Mouse (Mus musculus): ENCODE data around the gene Ampd3. TPM values are rescaled to one million over a fixed set of nuclear protein-coding genes. Genes with fewer than 3 reads are reported as not detected.

Ampd3 gene
- polyA plus RNA-seq, 1 experiment, result 19.0 TPM

GRCm38 (mm10) chr7:110769094-110769493, 1.1 kb downstream of the Ampd3 start:
- Histone ChIP-seq H3K4me3 (replicated peaks; ENCODE audit: insufficient read depth, low read depth, low read length) (peak overlapping the region; percentile 53), H3K27me3 (ENCODE audit: control insufficient read depth, insufficient read depth, low read length) (no peaks in the 10 kb centered on the region), H3K27ac (ENCODE audit: insufficient read depth, low read length) (peak overlapping the region; percentile 70), H3K4me1 (ENCODE audit: control insufficient read depth, insufficient read depth, low read length) (peaks cover 20% of the 10 kb centered on the region)
- WGBS, result 78% methylated on average over 4 of the region's 4 CpGs
- TF ChIP-seq CTCF (IDR thresholded peaks at IDR 0.05; ENCODE audit: borderline replicate concordance, insufficient read depth, low read depth, low read length), result no peak
- TF ChIP-seq POLR2A (IDR thresholded peaks at IDR 0.05; ENCODE audit: borderline replicate concordance, insufficient read depth, low read length), result no peak
- DNase-seq, result peak in 1 of 2 experiments; percentile 16

- Histone ChIP-seq H3K4me1 (ENCODE audit: control insufficient read depth, insufficient read depth, low read length) (peaks cover 23% of the 10 kb centered on the region), H3K27ac (ENCODE audit: insufficient read depth, low read length) (no peak overlapping the region), H3K27me3 (ENCODE audit: control insufficient read depth, insufficient read depth, low read length) (no peaks in the 10 kb centered on the region), H3K4me3 (replicated peaks; ENCODE audit: insufficient read depth, low read depth, low read length) (no peak overlapping the region)
- 97% methylated on average over 4 of the region's 4 CpGs for WGBS
- no peak for TF ChIP-seq CTCF (IDR thresholded peaks at IDR 0.05; ENCODE audit: borderline replicate concordance, insufficient read depth, low read depth, low read length)
- no peak for TF ChIP-seq POLR2A (IDR thresholded peaks at IDR 0.05; ENCODE audit: borderline replicate concordance, insufficient read depth, low read length)
- DNase-seq, result no peak
Measured at GRCm38 (mm10) chr7:110770949-110771348, 2.9 kb downstream of the Ampd3 start.

- Histone ChIP-seq H3K4me3 (replicated peaks; ENCODE audit: insufficient read depth, low read depth, low read length) (no peak overlapping the region), H3K27ac (ENCODE audit: insufficient read depth, low read length) (no peak overlapping the region), H3K4me1 (ENCODE audit: control insufficient read depth, insufficient read depth, low read length) (peaks cover 23% of the 10 kb centered on the region), H3K27me3 (ENCODE audit: control insufficient read depth, insufficient read depth, low read length) (no peaks in the 10 kb centered on the region)
- WGBS, result 40% methylated on average over 3 of the region's 3 CpGs
- DNase-seq, result no peak
- no peak for TF ChIP-seq POLR2A (IDR thresholded peaks at IDR 0.05; ENCODE audit: borderline replicate concordance, insufficient read depth, low read length)
- TF ChIP-seq CTCF (IDR thresholded peaks at IDR 0.05; ENCODE audit: borderline replicate concordance, insufficient read depth, low read depth, low read length), result no peak
Measured at GRCm38 (mm10) chr7:110772343-110772742, 4.3 kb downstream of the Ampd3 start.

GRCm38 (mm10) chr7:110773204-110774002, 5.4 kb downstream of the Ampd3 start:
- 56% methylated on average over 14 of the region's 14 CpGs for WGBS
- H3K4me3 ChIP-seq (replicated peaks; ENCODE audit: insufficient read depth, low read depth, low read length), result no peak overlapping the region
- TF ChIP-seq CTCF (IDR thresholded peaks at IDR 0.05; ENCODE audit: borderline replicate concordance, insufficient read depth, low read depth, low read length), result no peak
- TF ChIP-seq POLR2A (IDR thresholded peaks at IDR 0.05; ENCODE audit: borderline replicate concordance, insufficient read depth, low read length), result no peak

DNA sequence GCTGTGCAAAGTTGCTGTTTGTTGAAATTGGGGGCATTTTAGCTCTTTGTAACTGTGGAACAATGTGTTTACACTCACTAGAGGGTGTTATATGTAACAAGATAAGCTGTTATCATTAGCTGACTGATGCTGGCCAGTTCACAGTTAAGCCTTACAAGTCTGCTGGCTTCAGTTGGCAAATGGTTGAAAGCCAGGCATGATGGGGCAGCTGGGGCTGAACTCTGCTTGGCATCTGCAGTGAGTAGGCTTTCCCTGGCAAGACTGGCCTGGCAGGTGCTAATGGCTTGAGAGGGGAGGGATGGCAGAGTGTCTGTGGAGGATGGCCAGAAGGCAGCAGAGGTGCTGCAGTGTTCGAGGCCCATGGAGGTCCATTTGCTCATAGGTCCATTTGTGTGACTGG, 6.1 kb downstream of the Ampd3 start:
- Histone ChIP-seq H3K4me3 (replicated peaks; ENCODE audit: insufficient read depth, low read depth, low read length) (no peak overlapping the region), H3K27ac (ENCODE audit: insufficient read depth, low read length) (peak overlapping the region; percentile 3; the same call in 1 of the 2 replicates), H3K27me3 (ENCODE audit: control insufficient read depth, insufficient read depth, low read length) (no peaks in the 10 kb centered on the region), H3K4me1 (ENCODE audit: control insufficient read depth, insufficient read depth, low read length) (peaks cover 17% of the 10 kb centered on the region)
- TF ChIP-seq CTCF (IDR thresholded peaks at IDR 0.05; ENCODE audit: borderline replicate concordance, insufficient read depth, low read depth, low read length), result no peak
- TF ChIP-seq POLR2A (IDR thresholded peaks at IDR 0.05; ENCODE audit: borderline replicate concordance, insufficient read depth, low read length), result no peak
- DNase-seq, result peak in 1 of 2 experiments; percentile 47
- WGBS, result 42% methylated on average over 1 of the region's 1 CpGs

More at GRCm38 (mm10) chr7:110773204-110774002, 5.4 kb downstream of the Ampd3 start:
- no peaks in the 10 kb centered on the region for H3K27me3 ChIP-seq (ENCODE audit: control insufficient read depth, insufficient read depth, low read length)
- peaks cover 20% of the 10 kb centered on the region for H3K4me1 ChIP-seq (ENCODE audit: control insufficient read depth, insufficient read depth, low read length)
- peak overlapping the region; percentile 3; the same call in 1 of the 2 replicates for H3K27ac ChIP-seq (ENCODE audit: insufficient read depth, low read length)
- peak; percentile 52 to 55 for DNase-seq

GRCm38 (mm10) chr7:110774674-110775073, 6.7 kb downstream of the Ampd3 start:
- Histone ChIP-seq H3K27ac (ENCODE audit: insufficient read depth, low read length) (no peak overlapping the region), H3K4me3 (replicated peaks; ENCODE audit: insufficient read depth, low read depth, low read length) (no peak overlapping the region), H3K27me3 (ENCODE audit: control insufficient read depth, insufficient read depth, low read length) (no peaks in the 10 kb centered on the region), H3K4me1 (ENCODE audit: control insufficient read depth, insufficient read depth, low read length) (peaks cover 16% of the 10 kb centered on the region)
- WGBS, result 94% methylated on average over 8 of the region's 8 CpGs
- DNase-seq, result no peak
- TF ChIP-seq POLR2A (IDR thresholded peaks at IDR 0.05; ENCODE audit: borderline replicate concordance, insufficient read depth, low read length), result no peak
- no peak for TF ChIP-seq CTCF (IDR thresholded peaks at IDR 0.05; ENCODE audit: borderline replicate concordance, insufficient read depth, low read depth, low read length)

- peaks cover 27% of the 10 kb centered on the region for H3K4me1 ChIP-seq (ENCODE audit: control insufficient read depth, insufficient read depth, low read length)
- H3K27me3 ChIP-seq (ENCODE audit: control insufficient read depth, insufficient read depth, low read length), result no peaks in the 10 kb centered on the region
- no peak overlapping the region for H3K4me3 ChIP-seq (replicated peaks; ENCODE audit: insufficient read depth, low read depth, low read length)
- no peak for DNase-seq
- H3K27ac ChIP-seq (ENCODE audit: insufficient read depth, low read length), result 0 out of 2 replicates have a peak overlapping the region, but pooled peaks have one; percentile 33
- TF ChIP-seq POLR2A (IDR thresholded peaks at IDR 0.05; ENCODE audit: borderline replicate concordance, insufficient read depth, low read length) (no peak), CTCF (IDR thresholded peaks at IDR 0.05; ENCODE audit: borderline replicate concordance, insufficient read depth, low read depth, low read length) (no peak)
- 91% methylated on average over 18 of the region's 18 CpGs for WGBS
Measured at GRCm38 (mm10) chr7:110777146-110778001, 9.4 kb downstream of the Ampd3 start.
